Mouse (Mus musculus): ENCODE results near the gene Med22. TPM values are rescaled to one million over a fixed set of nuclear protein-coding genes. Genes with fewer than 3 reads are reported as not detected.
A peak's percentile ranks its signal among the peaks of the same experiment; 100 is the strongest.
"Not testable (repeated sequence)": the region's sequence is repeated elsewhere in the genome, so short reads cannot be mapped to it uniquely, and the experiment has no call there.

Med22 gene
- polyA plus RNA-seq, 1 experiment from 2014 or later = 31.1 TPM

GRCm38 (mm10) chr2:26902467-26903220, 7.8 kb downstream of the Med22 start, which contains the start of gene Surf6:
TSS of gene Surf6 (minus strand) at chr2:26902879.
- Histone ChIP-seq H3K4me1 (ENCODE audit: control insufficient read depth, insufficient read depth, low read length) (peaks cover 14% of the 10 kb centered on the region), H3K27me3 (ENCODE audit: control insufficient read depth, insufficient read depth, low read length) (no peaks in the 10 kb centered on the region), H3K4me2 (replicated peaks; ENCODE audit: low read depth, low read length) (peak within 1 kb of the TSS; percentile 78), H3K9ac (replicated peaks; ENCODE audit: low read depth, low read length) (peak within 1 kb of the TSS; percentile 66), H3K9me3 (ENCODE audit: control insufficient read depth, low read depth, low read length) (no peaks in the 10 kb centered on the region), H3K27ac (ENCODE audit: low read length) (peak within 1 kb of the TSS; percentile 90), H3K36me3 (ENCODE audit: control insufficient read depth, insufficient read depth, low read length) (peaks cover 47% of the 10 kb centered on the region), H3K4me3 (ENCODE audit: low read depth, low read length) (peak within 1 kb of the TSS; percentile 75)
- peak; percentile 95 for ATAC-seq (ENCODE audit: insufficient number of reproducible peaks, insufficient read depth, low FRiP score, low read depth)
- under 1% methylated on average over 41 of the region's 41 CpGs for WGBS

- Histone ChIP-seq H3K4me3 (ENCODE audit: low read depth, low read length) (peak overlapping the region; percentile 75), H3K27ac (ENCODE audit: low read length) (no peak overlapping the region), H3K27me3 (ENCODE audit: control insufficient read depth, insufficient read depth, low read length) (no peaks in the 10 kb centered on the region), H3K9me3 (ENCODE audit: control insufficient read depth, low read depth, low read length) (no peaks in the 10 kb centered on the region), H3K9ac (replicated peaks; ENCODE audit: low read depth, low read length) (peak overlapping the region; percentile 66), H3K36me3 (ENCODE audit: control insufficient read depth, insufficient read depth, low read length) (peaks cover 50% of the 10 kb centered on the region), H3K4me2 (replicated peaks; ENCODE audit: low read depth, low read length) (peak overlapping the region; percentile 78), H3K4me1 (ENCODE audit: control insufficient read depth, insufficient read depth, low read length) (peaks cover 14% of the 10 kb centered on the region)
- WGBS = 8% methylated on average over 7 of the region's 7 CpGs
- ATAC-seq (ENCODE audit: insufficient number of reproducible peaks, insufficient read depth, low FRiP score, low read depth) = no peak
Observed at GRCm38 (mm10) chr2:26901834-26902400, 8.6 kb downstream of the Med22 start.

- Histone ChIP-seq H3K9me3 (ENCODE audit: control insufficient read depth, low read depth, low read length) (no peaks in the 10 kb centered on the region), H3K9ac (replicated peaks; ENCODE audit: low read depth, low read length) (no peak overlapping the region), H3K27me3 (ENCODE audit: control insufficient read depth, insufficient read depth, low read length) (no peaks in the 10 kb centered on the region), H3K4me2 (replicated peaks; ENCODE audit: low read depth, low read length) (no peak overlapping the region), H3K36me3 (ENCODE audit: control insufficient read depth, insufficient read depth, low read length) (peaks cover 43% of the 10 kb centered on the region), H3K4me1 (ENCODE audit: control insufficient read depth, insufficient read depth, low read length) (peaks cover 14% of the 10 kb centered on the region), H3K27ac (ENCODE audit: low read length) (no peak overlapping the region), H3K4me3 (ENCODE audit: low read depth, low read length) (no peak overlapping the region)
- no peak for ATAC-seq (ENCODE audit: insufficient number of reproducible peaks, insufficient read depth, low FRiP score, low read depth)
- 69% methylated on average over 1 of the region's 1 CpGs for WGBS
Observed at GRCm38 (mm10) chr2:26900731-26901130, 9.7 kb downstream of the Med22 start.

GRCm38 (mm10) chr2:26895898-26896297, 14.6 kb downstream of the Med22 start:
- no peak for ATAC-seq (ENCODE audit: insufficient number of reproducible peaks, insufficient read depth, low FRiP score, low read depth)
- Histone ChIP-seq H3K36me3 (ENCODE audit: control insufficient read depth, insufficient read depth, low read length) (peaks cover 66% of the 10 kb centered on the region), H3K4me1 (ENCODE audit: control insufficient read depth, insufficient read depth, low read length) (no peaks in the 10 kb centered on the region), H3K9ac (replicated peaks; ENCODE audit: low read depth, low read length) (no peak overlapping the region), H3K27me3 (ENCODE audit: control insufficient read depth, insufficient read depth, low read length) (no peaks in the 10 kb centered on the region), H3K4me2 (replicated peaks; ENCODE audit: low read depth, low read length) (no peak overlapping the region), H3K9me3 (ENCODE audit: control insufficient read depth, low read depth, low read length) (no peaks in the 10 kb centered on the region), H3K27ac (ENCODE audit: low read length) (no peak overlapping the region), H3K4me3 (ENCODE audit: low read depth, low read length) (no peak overlapping the region)
- WGBS = 92% methylated on average over 4 of the region's 4 CpGs

GRCm38 (mm10) chr2:26886170-26886569, 24.3 kb downstream of the Med22 start:
- not testable (repeated sequence) for H3K9me3 ChIP-seq (ENCODE audit: control insufficient read depth, low read depth, low read length); H3K27me3 ChIP-seq (ENCODE audit: control insufficient read depth, insufficient read depth, low read length); H3K4me2 ChIP-seq (replicated peaks; ENCODE audit: low read depth, low read length); H3K4me1 ChIP-seq (ENCODE audit: control insufficient read depth, insufficient read depth, low read length); H3K4me3 ChIP-seq (ENCODE audit: low read depth, low read length); H3K27ac ChIP-seq (ENCODE audit: low read length); ATAC-seq (ENCODE audit: insufficient number of reproducible peaks, insufficient read depth, low FRiP score, low read depth); H3K9ac ChIP-seq (replicated peaks; ENCODE audit: low read depth, low read length)
- 81% methylated on average over 4 of the region's 4 CpGs for WGBS
- peaks cover 14% of the 10 kb centered on the region; the same call in 1 of the 2 replicates for H3K36me3 ChIP-seq (ENCODE audit: control insufficient read depth, insufficient read depth, low read length)

- not testable (repeated sequence) for ATAC-seq (ENCODE audit: insufficient number of reproducible peaks, insufficient read depth, low FRiP score, low read depth); H3K27me3 ChIP-seq (ENCODE audit: control insufficient read depth, insufficient read depth, low read length); H3K27ac ChIP-seq (ENCODE audit: low read length); H3K4me1 ChIP-seq (ENCODE audit: control insufficient read depth, insufficient read depth, low read length); H3K9me3 ChIP-seq (ENCODE audit: control insufficient read depth, low read depth, low read length); H3K4me3 ChIP-seq (ENCODE audit: low read depth, low read length); H3K9ac ChIP-seq (replicated peaks; ENCODE audit: low read depth, low read length); H3K4me2 ChIP-seq (replicated peaks; ENCODE audit: low read depth, low read length)
- WGBS = 77% methylated on average over 2 of the region's 2 CpGs
- peaks cover 10% of the 10 kb centered on the region; the same call in 1 of the 2 replicates for H3K36me3 ChIP-seq (ENCODE audit: control insufficient read depth, insufficient read depth, low read length)
Observed at GRCm38 (mm10) chr2:26885541-26885940, 24.9 kb downstream of the Med22 start.

- H3K36me3 ChIP-seq (ENCODE audit: control insufficient read depth, insufficient read depth, low read length) = no peaks in the 10 kb centered on the region
- no peak overlapping the region for H3K27ac ChIP-seq (ENCODE audit: low read length)
- H3K4me3 ChIP-seq (ENCODE audit: low read depth, low read length) = no peak overlapping the region
- no peak overlapping the region for H3K4me2 ChIP-seq (replicated peaks; ENCODE audit: low read depth, low read length)
- ATAC-seq (ENCODE audit: insufficient number of reproducible peaks, insufficient read depth, low FRiP score, low read depth) = no peak
- no peaks in the 10 kb centered on the region for H3K27me3 ChIP-seq (ENCODE audit: control insufficient read depth, insufficient read depth, low read length)
- H3K9ac ChIP-seq (replicated peaks; ENCODE audit: low read depth, low read length) = no peak overlapping the region
- H3K9me3 ChIP-seq (ENCODE audit: control insufficient read depth, low read depth, low read length) = peaks cover 3% of the 10 kb centered on the region; the same call in 1 of the 2 replicates
- H3K4me1 ChIP-seq (ENCODE audit: control insufficient read depth, insufficient read depth, low read length) = no peaks in the 10 kb centered on the region
Observed at GRCm38 (mm10) chr2:26878571-26878970, 31.9 kb downstream of the Med22 start.

- H3K9me3 ChIP-seq (ENCODE audit: control insufficient read depth, low read depth, low read length) = no peaks in the 10 kb centered on the region
- H3K36me3 ChIP-seq (ENCODE audit: control insufficient read depth, insufficient read depth, low read length) = no peaks in the 10 kb centered on the region
- no peaks in the 10 kb centered on the region for H3K27me3 ChIP-seq (ENCODE audit: control insufficient read depth, insufficient read depth, low read length)
- 59% methylated on average over 6 of the region's 6 CpGs for WGBS
- H3K4me1 ChIP-seq (ENCODE audit: control insufficient read depth, insufficient read depth, low read length) = no peaks in the 10 kb centered on the region
- no peak overlapping the region for H3K4me3 ChIP-seq (ENCODE audit: low read depth, low read length)
- ATAC-seq (ENCODE audit: insufficient number of reproducible peaks, insufficient read depth, low FRiP score, low read depth) = no peak
- no peak overlapping the region for H3K9ac ChIP-seq (replicated peaks; ENCODE audit: low read depth, low read length)
- H3K27ac ChIP-seq (ENCODE audit: low read length) = no peak overlapping the region
- H3K4me2 ChIP-seq (replicated peaks; ENCODE audit: low read depth, low read length) = no peak overlapping the region
Observed at GRCm38 (mm10) chr2:26870666-26871065, 39.8 kb downstream of the Med22 start.
